Mouse (Mus musculus) liver, embryonic 11.5 days (tissue): ENCODE data around the gene Slfn9. TPM values are rescaled to one million over a fixed set of nuclear protein-coding genes. Genes with fewer than 3 reads are reported as not detected.
"Not testable (repeated sequence)": the region's sequence is repeated elsewhere in the genome, so short reads cannot be mapped to it uniquely, and the experiment has no call there.

Experiments used
- ATAC-seq: fragments of 200-750 bp; cut with Nextera tagmentation; replicated peaks from 2 replicates; pipeline ENCODE4 v1.8.0; 2017; ENCODE audit warnings: moderate number of reproducible peaks, mild to moderate bottlenecking, moderate TSS enrichment, moderate library complexity; ENCODE audit not compliant: low FRiP score
- DNase-seq: peaks from one replicate; pipeline ENCODE4 v3.0.0-alpha.2; 2017; ENCODE audit warnings: low spot score
- H3K27ac ChIP-seq: fragments of 300-500 bp; sonication (generic); 2 replicates; pipeline ENCODE4 v1.5.1; 2014; ENCODE audit warnings: mild to moderate bottlenecking, low read depth, low read length, control low read depth
- H3K27me3 ChIP-seq: fragments of 300-500 bp; sonication (generic); replicated peaks from 2 replicates; pipeline ENCODE4 v1.6.1; 2014; ENCODE audit warnings: low read length, mixed read lengths; ENCODE audit not compliant: control insufficient read depth, insufficient read depth
- H3K36me3 ChIP-seq: fragments of 300-500 bp; sonication (generic); 2 replicates; pipeline ENCODE4 v1.6.1; 2014; ENCODE audit warnings: mild to moderate bottlenecking, low read length, moderate library complexity, mixed read lengths; ENCODE audit not compliant: control insufficient read depth, insufficient read depth
- H3K4me1 ChIP-seq: fragments of 300-500 bp; sonication (generic); replicated peaks from 2 replicates; pipeline ENCODE4 v1.6.1; 2014; ENCODE audit warnings: low read length, mixed read lengths; ENCODE audit not compliant: control insufficient read depth, insufficient read depth
- H3K4me2 ChIP-seq: fragments of 300-500 bp; sonication (generic); 2 replicates; pipeline ENCODE4 v1.6.1; 2014; ENCODE audit warnings: mild to moderate bottlenecking, control low read depth, moderate library complexity
- H3K4me3 ChIP-seq: fragments of 300-500 bp; sonication (generic); 2 replicates; pipeline ENCODE4 v1.5.1; 2014; ENCODE audit warnings: low read depth, low read length, control low read depth
- H3K9ac ChIP-seq: fragments of 300-500 bp; sonication (generic); 2 replicates; pipeline ENCODE4 v1.6.1; 2014; ENCODE audit warnings: low read depth, low read length, control low read depth
- H3K9me3 ChIP-seq: fragments of 300-500 bp; sonication (generic); 2 replicates; pipeline ENCODE4 v1.6.1; 2016; ENCODE audit warnings: low read length, inconsistent platforms, mixed read lengths; ENCODE audit not compliant: control insufficient read depth
- WGBS: fragments of 180-500 bp; shearing (Covaris S2); extraction: QIAGEN DNeasy Blood & Tissue Kit; methylation state at CpG from one replicate; pipeline ENCODE4 v1.1.7; 2014; 5-methylcytosine and 5-hydroxymethylcytosine counted together
- polyA plus RNA-seq: library from polyadenylated mRNA; unstranded; fragments of >200 nt; fragmentation: Nextera tagmentation; extraction: Ambion mirVana; gene quantifications from 2 replicates; pipeline ENCODE4 v1.2.1, GENCODE M21; 2014

Gene Slfn9
- 8.1 and 9.0 TPM in 2 replicates for polyA plus RNA-seq

DNA sequence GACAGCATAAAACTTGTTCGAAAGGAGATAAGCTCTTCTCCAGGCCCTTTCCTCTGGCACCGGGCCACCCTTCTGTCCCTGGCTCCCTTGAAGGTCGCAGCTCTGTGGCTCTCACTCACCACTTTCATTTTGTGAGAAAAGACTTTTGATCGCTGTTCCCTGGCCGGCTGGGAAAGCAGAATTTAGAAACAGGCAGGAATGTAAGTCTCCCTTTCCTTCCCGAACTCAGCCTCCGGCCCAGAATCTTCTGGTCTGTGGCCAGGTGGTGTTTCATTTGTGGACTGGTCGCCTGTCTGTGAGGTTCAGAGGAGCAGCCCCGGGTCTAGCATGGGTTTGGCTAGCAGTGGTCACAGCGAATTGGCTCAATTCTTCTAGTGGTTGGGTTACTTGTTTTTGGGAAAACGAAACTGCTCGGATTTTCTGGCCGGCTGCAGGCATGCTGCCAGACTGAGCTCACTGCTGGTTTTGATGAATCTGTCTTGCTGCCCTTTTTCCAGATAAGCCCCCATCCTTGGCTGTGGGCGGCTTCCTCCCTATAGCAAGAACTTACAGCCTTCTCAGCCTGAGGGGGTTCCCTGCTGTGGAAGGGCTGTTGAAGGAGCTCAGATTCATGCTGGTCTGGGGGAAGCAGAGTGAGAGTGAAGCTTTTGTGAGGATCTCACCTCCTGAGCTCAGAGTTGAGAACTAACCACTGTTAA is at the start of gene Slfn9:
TSS of gene Slfn9 (minus strand) at position 362 of the 698 bp plus-strand sequence.
- Histone ChIP-seq H3K9me3 (no peaks in the 10 kb centered on the region), H3K9ac (peak within 1 kb of the TSS; percentile 56), H3K4me3 (peak within 1 kb of the TSS; percentile 51), H3K4me2 (peak within 1 kb of the TSS; percentile 72), H3K36me3 (no peaks in the 10 kb centered on the region), H3K4me1 (0 out of 2 replicates have a peak, but pooled peaks cover 3% of the 10 kb centered on the region), H3K27me3 (no peaks in the 10 kb centered on the region), H3K27ac (no peak within 1 kb of the TSS)
- DNase-seq = peak; percentile 57
- ATAC-seq = peak; percentile 41; the same call in 1 of the 2 replicates
- WGBS = 3% methylated on average over 14 of the region's 14 CpGs

DNA sequence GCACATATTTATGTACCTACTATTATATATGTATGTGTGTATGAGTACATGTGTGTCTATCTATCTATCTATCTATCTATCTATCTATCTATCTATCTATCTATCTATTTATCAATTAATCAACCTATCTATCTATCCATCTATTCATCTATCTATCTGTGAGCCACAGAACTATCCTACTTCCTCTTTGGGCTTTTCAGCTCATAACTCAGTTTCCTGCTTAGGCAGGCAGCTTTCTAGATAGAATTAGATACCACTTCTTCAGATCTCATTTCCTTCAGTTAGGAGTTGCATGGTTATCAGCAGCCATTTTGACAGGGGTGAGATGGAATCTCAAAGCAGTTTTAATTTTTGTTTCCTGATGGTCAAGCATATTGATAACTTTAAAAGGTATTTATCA is 49.4 kb upstream of the Slfn9 start:
- no peak overlapping the region for H3K27ac ChIP-seq
- DNase-seq (no peak), ATAC-seq (no peak)
- H3K36me3 ChIP-seq = no peaks in the 10 kb centered on the region
- H3K4me3 ChIP-seq = no peak overlapping the region
- no peak overlapping the region for H3K4me2 ChIP-seq
- H3K9ac ChIP-seq = no peak overlapping the region
- H3K9me3 ChIP-seq = no peaks in the 10 kb centered on the region
- H3K4me1 ChIP-seq = no peaks in the 10 kb centered on the region
- no peaks in the 10 kb centered on the region for H3K27me3 ChIP-seq

DNA sequence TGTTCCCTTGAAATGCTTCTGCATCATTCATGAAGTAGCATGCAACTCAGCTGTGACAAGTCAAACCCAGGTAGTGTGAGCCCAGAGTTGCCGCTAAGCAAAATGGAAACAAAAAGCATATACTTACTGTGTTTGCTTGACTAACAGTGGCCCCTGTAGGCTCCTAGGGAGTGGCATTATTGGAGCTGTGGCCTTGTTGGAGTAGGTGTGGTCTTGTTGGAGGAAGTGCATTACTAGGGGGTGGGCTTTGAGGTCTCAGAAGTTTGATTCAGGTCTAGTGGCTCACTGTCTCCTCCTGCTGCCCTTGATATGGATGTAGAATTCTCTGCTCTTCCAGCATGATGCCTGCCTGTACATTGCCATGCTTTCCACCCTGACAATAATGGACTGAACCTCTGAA is 48.7 kb upstream of the Slfn9 start:
- peak overlapping the region; percentile 43 for H3K4me2 ChIP-seq
- no peak overlapping the region; the same call in 1 of the 2 replicates for H3K4me3 ChIP-seq
- no peaks in the 10 kb centered on the region for H3K9me3 ChIP-seq
- H3K36me3 ChIP-seq = no peaks in the 10 kb centered on the region
- H3K9ac ChIP-seq = no peak overlapping the region
- WGBS = 25% methylated on average over 1 of the region's 1 CpGs
- H3K27me3 ChIP-seq = no peaks in the 10 kb centered on the region
- H3K27ac ChIP-seq = no peak overlapping the region
- no peaks in the 10 kb centered on the region for H3K4me1 ChIP-seq
- DNase-seq (no peak), ATAC-seq (no peak)

DNA sequence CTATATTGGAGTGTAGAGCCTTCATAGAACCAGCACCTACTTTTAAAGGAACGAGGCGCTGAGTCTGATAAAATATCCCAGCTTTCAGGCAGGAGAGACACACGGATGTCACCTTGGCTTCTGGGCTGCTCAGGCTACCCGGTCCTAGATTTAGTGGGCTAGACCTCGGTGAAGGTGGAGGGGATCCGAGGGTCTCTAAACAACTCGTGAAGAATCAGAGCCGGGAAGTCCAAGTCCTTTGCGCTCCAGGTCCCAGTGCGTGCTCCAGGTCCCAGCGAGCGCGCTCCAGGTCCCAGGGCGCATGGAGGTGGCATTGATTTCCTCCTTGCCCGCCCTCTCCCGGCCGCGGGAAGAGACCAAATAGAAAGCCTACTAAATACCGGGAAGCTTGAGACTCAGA is 48.2 kb upstream of the Slfn9 start:
- no peak for DNase-seq
- H3K4me2 ChIP-seq = peak overlapping the region; percentile 43
- H3K27me3 ChIP-seq = no peaks in the 10 kb centered on the region
- 15% methylated on average over 19 of the region's 19 CpGs for WGBS
- H3K27ac ChIP-seq = no peak overlapping the region
- peak overlapping the region; percentile 11; the same call in 1 of the 2 replicates for H3K4me3 ChIP-seq
- H3K9ac ChIP-seq = no peak overlapping the region
- no peak for ATAC-seq
- H3K9me3 ChIP-seq = no peaks in the 10 kb centered on the region
- no peaks in the 10 kb centered on the region for H3K4me1 ChIP-seq
- no peaks in the 10 kb centered on the region for H3K36me3 ChIP-seq

DNA sequence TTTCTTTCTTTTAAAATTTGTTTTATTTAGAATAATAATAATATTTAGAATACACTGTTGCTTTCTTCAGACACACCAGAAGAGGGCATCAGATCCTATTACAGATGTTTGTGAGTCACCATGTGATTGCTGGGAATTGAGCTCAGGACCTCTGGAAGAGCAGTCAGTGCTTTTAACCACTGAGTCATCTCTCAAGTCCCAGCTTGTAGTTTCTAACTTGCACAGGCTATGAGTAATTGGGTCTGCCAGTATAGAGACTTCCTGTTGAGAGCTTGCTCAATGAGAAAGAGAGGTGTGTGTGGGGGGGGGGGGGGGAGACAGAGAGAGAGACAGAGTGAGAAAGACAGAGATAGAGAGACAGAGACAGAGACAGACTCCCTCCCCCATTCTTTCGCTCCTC is 47.5 kb upstream of the Slfn9 start:
- no peak overlapping the region for H3K9ac ChIP-seq
- 38% methylated on average over 1 of the region's 1 CpGs for WGBS
- DNase-seq (no peak), ATAC-seq (no peak)
- no peaks in the 10 kb centered on the region for H3K27me3 ChIP-seq
- H3K4me1 ChIP-seq = no peaks in the 10 kb centered on the region
- H3K27ac ChIP-seq = no peak overlapping the region
- H3K4me3 ChIP-seq = no peak overlapping the region
- H3K4me2 ChIP-seq = no peak overlapping the region
- no peaks in the 10 kb centered on the region for H3K36me3 ChIP-seq
- no peaks in the 10 kb centered on the region for H3K9me3 ChIP-seq

DNA sequence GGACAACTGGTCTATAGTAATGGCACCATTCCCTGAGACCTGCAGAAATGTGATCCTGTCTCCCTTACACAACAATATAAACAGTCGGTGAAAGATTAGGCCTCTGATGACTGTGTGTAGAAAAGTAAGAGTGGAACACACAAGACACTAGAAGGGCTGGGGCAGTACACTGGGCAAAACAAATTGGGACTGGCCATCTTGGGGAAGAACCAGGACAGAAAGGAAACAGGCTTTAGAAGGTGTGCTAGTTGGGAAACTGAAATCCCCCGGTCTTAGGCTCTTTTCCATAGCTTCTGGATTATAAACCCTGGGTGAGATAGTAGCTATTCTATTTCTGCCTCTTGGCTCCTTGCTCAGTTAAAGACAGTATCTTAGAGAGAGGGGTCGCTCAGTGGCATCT is 47.1 kb upstream of the Slfn9 start:
- not testable (repeated sequence) for H3K9me3 ChIP-seq, DNase-seq, H3K27ac ChIP-seq, H3K4me2 ChIP-seq, H3K9ac ChIP-seq, H3K27me3 ChIP-seq, H3K36me3 ChIP-seq, H3K4me1 ChIP-seq, ATAC-seq, H3K4me3 ChIP-seq
- 71% methylated on average over 3 of the region's 3 CpGs for WGBS

DNA sequence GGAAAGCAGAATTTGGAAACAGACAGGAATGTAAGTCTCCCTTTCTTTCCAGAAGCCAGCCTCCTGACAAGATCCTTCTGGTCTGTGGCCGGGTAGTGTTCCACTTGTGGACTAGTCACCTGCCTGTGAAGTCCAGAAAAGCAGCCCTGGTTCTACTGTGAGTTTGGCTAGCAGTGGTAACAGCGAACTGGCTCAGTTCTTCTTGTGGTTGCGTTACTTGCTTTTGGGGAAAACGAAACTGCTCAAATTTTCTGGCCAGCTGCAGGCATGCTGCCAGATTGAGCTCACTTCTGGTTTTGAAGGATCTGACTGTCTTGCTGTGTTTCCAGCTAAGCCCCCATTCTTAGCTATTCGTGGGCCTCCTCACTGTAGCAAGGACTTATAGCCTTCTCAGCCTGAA is 29.0 kb upstream of the Slfn9 start, which contains the start of gene Slfn8:
TSS of gene Slfn8 (minus strand) at position 190 of the 400 bp plus-strand sequence.
- WGBS = 66% methylated on average over 5 of the region's 5 CpGs
- Histone ChIP-seq H3K27me3 (no peaks in the 10 kb centered on the region), H3K9me3 (no peaks in the 10 kb centered on the region), H3K9ac (no peak within 1 kb of the TSS), H3K36me3 (no peaks in the 10 kb centered on the region), H3K27ac (no peak within 1 kb of the TSS), H3K4me2 (no peak within 1 kb of the TSS), H3K4me3 (no peak within 1 kb of the TSS), H3K4me1 (no peaks in the 10 kb centered on the region)
- DNase-seq (no peak), ATAC-seq (no peak)

DNA sequence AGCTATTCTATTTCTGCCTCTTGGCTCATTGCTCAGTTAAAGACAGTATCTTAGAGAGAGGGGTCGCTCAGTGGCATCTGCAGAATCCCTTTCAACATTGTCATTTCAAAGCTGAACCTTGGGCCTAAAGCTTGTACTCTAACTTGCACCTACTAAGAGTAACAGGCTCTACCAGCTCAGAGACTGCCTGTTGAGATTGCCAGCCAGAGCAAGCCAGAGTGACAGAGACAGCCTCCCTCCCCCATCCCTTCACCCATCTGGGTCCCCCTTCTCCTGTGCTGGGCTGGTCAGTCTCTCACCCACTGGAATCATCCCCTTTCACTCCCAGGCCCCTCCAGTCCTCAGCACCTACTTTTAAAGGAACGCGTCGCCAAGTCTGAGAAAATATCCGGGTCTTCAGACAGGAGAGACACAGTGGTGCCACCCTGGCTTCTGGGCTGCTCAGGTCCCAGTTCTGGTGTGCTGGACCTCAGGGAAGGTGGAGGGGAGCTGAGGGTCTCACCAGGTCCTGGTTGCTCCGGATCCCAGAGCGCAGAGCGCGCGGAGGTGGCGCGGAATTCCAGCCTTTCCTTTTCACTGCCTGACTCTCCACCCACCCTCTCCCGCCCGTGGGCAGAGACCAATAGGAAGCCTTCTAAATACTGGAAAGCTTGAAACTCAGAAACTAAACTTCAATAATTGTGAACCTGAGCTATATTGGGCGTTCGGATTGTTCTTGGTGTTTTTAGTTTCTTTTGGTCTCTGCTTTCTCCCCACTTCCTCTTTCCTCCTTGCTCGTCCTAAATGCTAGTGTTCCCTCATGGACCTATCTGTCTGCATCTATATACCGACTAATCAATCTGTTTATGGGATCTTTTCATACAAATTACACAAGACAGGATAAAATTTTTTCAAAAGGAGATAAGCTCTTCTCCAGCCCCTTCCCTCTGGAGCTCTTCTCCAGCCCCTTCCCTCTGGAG is 28.2 kb upstream of the Slfn9 start:
- H3K27ac ChIP-seq, H3K27me3 ChIP-seq, H3K4me2 ChIP-seq, H3K9ac ChIP-seq, H3K4me3 ChIP-seq, DNase-seq, H3K4me1 ChIP-seq, H3K36me3 ChIP-seq, ATAC-seq, H3K9me3 ChIP-seq: not testable (repeated sequence)
- WGBS = 70% methylated on average over 18 of the region's 18 CpGs
